Mouse (Mus musculus): Measurements from ENCODE around the gene Opcml. TPM values are rescaled to one million over a fixed set of nuclear protein-coding genes. Genes with fewer than 3 reads are reported as not detected.

Opcml gene
- polyA plus RNA-seq, 1 experiment from 2014 or later: 13.5 TPM

DNA sequence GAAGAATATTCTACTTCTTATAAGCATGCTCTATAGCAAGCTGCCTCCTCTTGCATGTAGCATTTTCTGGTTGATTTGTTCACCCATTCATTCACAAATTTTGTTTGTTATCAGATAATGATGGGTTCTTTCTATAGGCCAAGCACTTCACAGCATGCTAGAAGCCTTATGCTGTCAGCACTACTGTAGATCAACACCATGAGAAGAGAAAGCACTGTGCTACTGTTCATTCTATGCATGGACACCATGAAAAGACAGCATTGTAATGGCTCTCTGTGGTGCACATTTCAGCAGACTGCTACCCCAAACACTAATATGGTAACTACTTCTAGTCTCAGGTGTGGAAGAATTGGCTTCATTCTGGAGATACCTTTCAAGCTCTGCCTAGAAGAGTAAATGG is 527.3 kb downstream of the Opcml start:
- Histone ChIP-seq H3K4me3 (no peak overlapping the region), H3K27ac (replicated peaks) (no peak overlapping the region), H3K4me1 (replicated peaks) (no peaks in the 10 kb centered on the region), H3K27me3 (no peaks in the 10 kb centered on the region), H3K4me2 (no peak overlapping the region), H3K9ac (no peak overlapping the region), H3K9me3 (no peaks in the 10 kb centered on the region), H3K36me3 (no peaks in the 10 kb centered on the region)
- no peak for ATAC-seq (ENCODE audit: low read depth)

DNA sequence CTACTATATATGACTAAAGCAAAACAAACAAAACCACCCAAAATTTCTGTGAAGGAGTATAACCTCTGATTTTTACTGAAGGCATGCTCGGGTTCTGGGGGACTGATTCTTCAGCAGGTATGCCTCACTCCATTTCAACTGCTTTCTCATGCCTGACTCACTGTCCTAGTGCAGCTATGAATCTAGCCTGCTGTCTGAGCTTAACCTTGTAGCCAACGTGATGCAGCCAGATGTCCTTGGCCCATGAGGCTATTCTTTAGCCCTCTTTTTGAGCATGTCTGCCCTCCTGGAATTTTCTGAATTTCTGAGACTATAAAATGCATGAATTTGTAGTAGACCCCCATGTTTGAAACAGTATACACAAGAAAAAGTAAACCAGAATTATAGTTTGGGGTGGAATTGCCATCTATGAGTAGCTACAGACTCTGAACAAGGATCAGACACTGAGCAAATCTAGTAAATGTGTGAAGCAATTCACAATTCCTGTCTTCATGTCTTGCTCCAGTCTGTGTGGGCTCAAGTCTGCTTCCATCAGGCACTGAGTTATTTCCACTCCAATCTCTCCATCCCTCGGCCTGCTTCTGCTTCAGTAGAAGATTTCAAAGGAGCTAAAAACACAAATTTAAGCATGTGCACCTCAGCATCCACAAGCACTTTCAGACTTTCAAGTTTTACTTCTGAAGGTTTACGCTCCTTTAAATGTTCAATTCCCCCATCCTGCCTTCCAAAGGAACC is 528.6 kb downstream of the Opcml start:
- WGBS: 81% methylated on average over 4 of the region's 4 CpGs
- H3K4me3 ChIP-seq: no peak overlapping the region
- H3K4me1 ChIP-seq (replicated peaks): no peaks in the 10 kb centered on the region
- ATAC-seq (ENCODE audit: low read depth): no peak
- no peak overlapping the region for H3K9ac ChIP-seq
- no peaks in the 10 kb centered on the region for H3K27me3 ChIP-seq
- no peaks in the 10 kb centered on the region for H3K36me3 ChIP-seq
- no peak overlapping the region for H3K4me2 ChIP-seq
- no peak overlapping the region for H3K27ac ChIP-seq (replicated peaks)
- no peaks in the 10 kb centered on the region for H3K9me3 ChIP-seq

- ATAC-seq (ENCODE audit: low read depth): no peak
- Histone ChIP-seq H3K9me3 (no peaks in the 10 kb centered on the region), H3K36me3 (no peaks in the 10 kb centered on the region), H3K4me1 (replicated peaks) (no peaks in the 10 kb centered on the region), H3K4me2 (no peak overlapping the region), H3K4me3 (no peak overlapping the region), H3K27ac (replicated peaks) (no peak overlapping the region), H3K27me3 (no peaks in the 10 kb centered on the region), H3K9ac (no peak overlapping the region)
- WGBS: 76% methylated on average over 1 of the region's 1 CpGs
Measured at GRCm38 (mm10) chr9:28319802-28320201, 529.2 kb downstream of the Opcml start.

DNA sequence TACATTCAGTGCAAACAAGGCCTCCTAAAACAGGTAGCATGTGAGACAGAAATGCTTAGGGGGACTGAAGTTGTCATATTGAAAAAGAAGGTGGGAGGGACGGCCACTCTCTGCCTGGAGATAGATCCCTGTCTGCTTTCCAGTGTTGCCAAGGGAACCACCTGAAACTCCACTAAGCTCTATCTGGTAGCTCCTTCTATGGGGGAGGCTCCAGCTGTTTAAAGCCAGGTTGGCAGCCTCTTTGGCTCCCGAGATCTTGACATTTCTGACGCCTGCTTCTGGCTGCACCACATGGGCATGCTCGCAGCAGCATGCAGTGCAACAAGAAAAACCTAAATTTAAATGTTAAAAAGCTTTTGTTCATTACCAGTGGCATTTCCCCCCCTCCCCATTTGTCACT is 537.4 kb downstream of the Opcml start:
- no peak overlapping the region for H3K4me3 ChIP-seq
- WGBS: 32% methylated on average over 4 of the region's 4 CpGs
- H3K4me1 ChIP-seq (replicated peaks): peaks cover 12% of the 10 kb centered on the region
- H3K36me3 ChIP-seq: no peaks in the 10 kb centered on the region
- H3K9me3 ChIP-seq: no peaks in the 10 kb centered on the region
- H3K4me2 ChIP-seq: no peak overlapping the region
- ATAC-seq (ENCODE audit: low read depth): peak; percentile 53; the same call in 1 of the 2 replicates
- peak overlapping the region; percentile 61; the same call in 1 of the 2 replicates for H3K27ac ChIP-seq (replicated peaks)
- H3K9ac ChIP-seq: no peak overlapping the region
- no peaks in the 10 kb centered on the region for H3K27me3 ChIP-seq

- no peaks in the 10 kb centered on the region for H3K9me3 ChIP-seq
- 88% methylated on average over 2 of the region's 2 CpGs for WGBS
- no peak overlapping the region for H3K9ac ChIP-seq
- H3K36me3 ChIP-seq: no peaks in the 10 kb centered on the region
- peaks cover 12% of the 10 kb centered on the region for H3K4me1 ChIP-seq (replicated peaks)
- H3K27ac ChIP-seq (replicated peaks): peak overlapping the region; percentile 52; the same call in 1 of the 2 replicates
- H3K4me3 ChIP-seq: no peak overlapping the region
- peak; percentile 63; the same call in 1 of the 2 replicates for ATAC-seq (ENCODE audit: low read depth)
- H3K27me3 ChIP-seq: no peaks in the 10 kb centered on the region
- H3K4me2 ChIP-seq: no peak overlapping the region
Measured at GRCm38 (mm10) chr9:28328434-28328833, 537.9 kb downstream of the Opcml start.

DNA sequence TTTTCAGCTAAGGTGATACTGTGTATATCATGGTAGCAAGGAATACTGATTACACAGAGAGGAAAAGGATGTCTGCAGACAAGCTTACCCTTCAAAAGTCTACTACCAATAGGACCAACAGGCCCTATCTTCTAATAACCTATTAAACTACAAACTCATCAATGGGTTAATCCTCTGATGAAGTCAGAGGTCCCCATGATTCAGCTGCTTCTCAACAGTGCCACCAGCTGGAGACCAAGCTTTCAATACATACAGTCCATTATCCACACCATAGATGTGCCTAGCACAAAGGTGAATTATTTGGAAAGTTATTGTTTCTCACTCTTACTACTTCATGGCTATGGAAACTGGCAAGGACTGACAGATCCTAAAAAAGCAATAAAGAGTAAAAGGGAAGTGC is 538.9 kb downstream of the Opcml start:
- Histone ChIP-seq H3K9me3 (no peaks in the 10 kb centered on the region), H3K4me3 (no peak overlapping the region), H3K4me2 (no peak overlapping the region), H3K27ac (replicated peaks) (no peak overlapping the region), H3K36me3 (no peaks in the 10 kb centered on the region), H3K4me1 (replicated peaks) (peaks cover 12% of the 10 kb centered on the region), H3K9ac (no peak overlapping the region), H3K27me3 (no peaks in the 10 kb centered on the region)
- ATAC-seq (ENCODE audit: low read depth): no peak

DNA sequence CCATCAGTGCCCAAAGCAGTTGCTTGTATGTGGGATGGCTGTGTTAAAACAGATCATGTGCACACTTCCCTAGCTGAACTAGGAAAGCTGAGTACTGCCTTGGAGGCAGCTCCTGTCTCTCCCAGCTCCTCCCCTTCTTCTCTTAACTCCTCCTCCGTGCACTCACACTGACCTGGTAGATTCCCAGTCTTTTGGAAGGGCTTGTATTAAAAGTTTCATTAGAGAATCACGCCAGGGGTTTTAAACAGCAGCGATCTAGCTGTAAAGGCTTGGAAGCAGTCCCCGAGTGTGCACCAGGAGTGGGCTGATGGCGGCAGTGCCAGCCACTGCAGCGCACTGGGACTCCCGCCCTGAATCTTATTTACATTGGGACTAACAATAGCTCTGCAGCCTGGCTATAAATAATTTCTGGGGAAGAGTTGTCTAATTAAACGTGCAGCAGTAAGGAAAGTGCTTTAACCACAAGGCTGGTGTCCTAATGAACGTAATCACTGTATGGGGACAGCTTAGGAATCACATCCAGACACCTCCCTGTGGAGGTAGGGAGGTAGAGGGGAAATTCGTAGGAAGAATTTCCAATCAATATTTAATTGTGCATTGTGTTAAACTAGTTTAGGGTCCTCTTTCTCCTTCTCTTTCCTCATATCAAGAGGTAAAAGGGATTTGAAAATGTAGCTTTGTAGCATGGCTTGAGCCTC is 546.1 kb downstream of the Opcml start:
- no peak overlapping the region for H3K4me3 ChIP-seq
- H3K9me3 ChIP-seq: no peaks in the 10 kb centered on the region
- WGBS: 8% methylated on average over 10 of the region's 10 CpGs
- peak overlapping the region; percentile 39 for H3K4me2 ChIP-seq
- peaks cover 21% of the 10 kb centered on the region for H3K4me1 ChIP-seq (replicated peaks)
- H3K27me3 ChIP-seq: no peaks in the 10 kb centered on the region
- no peaks in the 10 kb centered on the region for H3K36me3 ChIP-seq
- peak; percentile 91 for ATAC-seq (ENCODE audit: low read depth)
- H3K27ac ChIP-seq (replicated peaks): peak overlapping the region; percentile 52
- H3K9ac ChIP-seq: no peak overlapping the region

DNA sequence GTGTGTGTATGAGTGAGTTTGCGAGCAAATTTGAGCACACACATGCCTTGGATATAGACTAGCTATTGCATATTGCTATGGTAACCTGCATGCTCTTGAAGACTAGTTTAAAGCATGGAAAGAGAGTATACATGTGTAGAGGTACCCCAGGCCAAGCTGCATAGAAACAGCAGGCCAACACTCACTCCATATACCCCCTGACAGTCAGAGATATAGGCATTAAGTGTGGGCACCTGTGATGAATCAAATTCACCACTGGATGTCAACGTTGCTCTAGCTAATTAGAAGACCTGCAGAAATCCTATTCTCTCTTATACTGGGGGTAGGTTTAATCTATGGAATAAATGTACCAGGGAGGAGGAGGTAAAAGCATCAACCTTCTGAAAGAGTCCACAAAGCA is 547.3 kb downstream of the Opcml start:
- no peak overlapping the region for H3K4me3 ChIP-seq
- no peaks in the 10 kb centered on the region for H3K27me3 ChIP-seq
- H3K27ac ChIP-seq (replicated peaks): no peak overlapping the region
- H3K9me3 ChIP-seq: no peaks in the 10 kb centered on the region
- no peak overlapping the region for H3K4me2 ChIP-seq
- WGBS: 69% methylated on average over 2 of the region's 2 CpGs
- no peaks in the 10 kb centered on the region for H3K36me3 ChIP-seq
- H3K9ac ChIP-seq: no peak overlapping the region
- peak; percentile 44 for ATAC-seq (ENCODE audit: low read depth)
- H3K4me1 ChIP-seq (replicated peaks): peaks cover 21% of the 10 kb centered on the region

DNA sequence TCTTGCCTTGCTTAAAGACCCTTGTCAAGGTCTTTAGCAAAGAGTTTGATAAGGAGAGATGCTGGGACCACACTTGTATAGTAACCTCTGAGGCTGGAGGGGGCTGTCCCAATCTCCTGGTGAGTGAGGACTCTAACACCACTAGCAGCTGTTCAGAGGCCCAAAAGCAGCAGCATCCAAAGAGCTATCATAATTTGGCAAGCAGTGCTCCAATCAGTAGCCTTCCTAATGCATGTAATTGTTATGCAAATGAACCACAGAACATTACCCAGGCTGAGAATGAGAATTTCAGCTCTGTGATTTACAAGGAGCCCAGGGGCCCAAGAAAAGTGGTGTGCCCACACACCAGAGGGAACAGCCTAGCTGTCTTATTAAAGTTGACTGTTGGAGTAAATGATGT is 564.4 kb downstream of the Opcml start:
- H3K27ac ChIP-seq (replicated peaks): no peak overlapping the region
- no peak overlapping the region for H3K4me3 ChIP-seq
- no peaks in the 10 kb centered on the region for H3K36me3 ChIP-seq
- H3K4me2 ChIP-seq: no peak overlapping the region
- ATAC-seq (ENCODE audit: low read depth): no peak
- peaks cover 11% of the 10 kb centered on the region for H3K4me1 ChIP-seq (replicated peaks)
- H3K27me3 ChIP-seq: no peaks in the 10 kb centered on the region
- H3K9ac ChIP-seq: no peak overlapping the region
- H3K9me3 ChIP-seq: no peaks in the 10 kb centered on the region

- H3K9ac ChIP-seq: no peak overlapping the region
- H3K9me3 ChIP-seq: no peaks in the 10 kb centered on the region
- no peaks in the 10 kb centered on the region for H3K27me3 ChIP-seq
- no peak overlapping the region for H3K4me3 ChIP-seq
- H3K4me1 ChIP-seq (replicated peaks): peaks cover 11% of the 10 kb centered on the region
- H3K4me2 ChIP-seq: no peak overlapping the region
- 62% methylated on average over 3 of the region's 3 CpGs for WGBS
- no peaks in the 10 kb centered on the region for H3K36me3 ChIP-seq
- ATAC-seq (ENCODE audit: low read depth): no peak
- H3K27ac ChIP-seq (replicated peaks): no peak overlapping the region
Measured at GRCm38 (mm10) chr9:28357946-28358345, 567.4 kb downstream of the Opcml start.

GRCm38 (mm10) chr9:28360691-28361090 is 570.1 kb downstream of the Opcml start:
- no peak for ATAC-seq (ENCODE audit: low read depth)
- 91% methylated on average over 2 of the region's 2 CpGs for WGBS

DNA sequence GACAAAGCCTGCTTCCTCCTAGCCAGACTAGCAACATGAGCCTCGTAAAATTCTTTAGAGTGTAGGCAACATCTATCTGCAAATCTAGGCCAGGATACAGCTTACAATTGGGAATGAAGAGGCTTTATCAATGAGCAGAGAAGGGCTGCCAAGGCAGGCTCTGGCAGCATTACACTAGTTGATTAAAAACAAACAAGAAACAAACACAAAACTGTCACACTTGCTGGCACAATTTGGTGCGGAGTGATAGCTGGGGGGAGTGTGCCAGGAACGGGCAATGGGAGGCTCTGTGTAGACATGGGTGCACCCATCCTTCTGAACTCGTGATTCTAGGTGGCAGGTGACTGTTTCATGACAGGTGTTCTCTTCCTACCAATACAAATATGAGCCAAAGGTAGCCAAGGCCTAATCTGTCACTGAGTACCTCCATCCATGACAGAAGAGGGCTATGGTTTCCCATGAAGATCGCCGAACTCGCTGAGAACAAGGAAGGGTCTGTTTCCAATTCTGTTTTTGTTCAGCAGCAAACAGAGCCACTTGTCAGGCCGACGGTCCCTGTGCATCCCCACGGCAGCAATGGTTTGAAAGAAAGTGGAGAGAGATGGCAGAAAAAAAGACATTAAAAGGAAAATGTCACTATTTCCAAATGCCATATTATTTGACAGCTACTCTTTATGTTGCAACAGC is 574.0 kb downstream of the Opcml start:
- H3K4me3 ChIP-seq: no peak overlapping the region
- H3K4me2 ChIP-seq: no peak overlapping the region
- ATAC-seq (ENCODE audit: low read depth): no peak
- peaks cover 4% of the 10 kb centered on the region; the same call in 1 of the 2 replicates for H3K4me1 ChIP-seq (replicated peaks)
- 72% methylated on average over 10 of the region's 10 CpGs for WGBS
- H3K36me3 ChIP-seq: no peaks in the 10 kb centered on the region
- H3K9ac ChIP-seq: no peak overlapping the region
- H3K27me3 ChIP-seq: no peaks in the 10 kb centered on the region
- H3K27ac ChIP-seq (replicated peaks): no peak overlapping the region
- H3K9me3 ChIP-seq: no peaks in the 10 kb centered on the region

More at GRCm38 (mm10) chr9:28360691-28361090, 570.1 kb downstream of the Opcml start:
- Histone ChIP-seq H3K9ac (no peak overlapping the region), H3K27ac (replicated peaks) (no peak overlapping the region), H3K36me3 (no peaks in the 10 kb centered on the region), H3K4me2 (no peak overlapping the region), H3K9me3 (no peaks in the 10 kb centered on the region), H3K4me1 (replicated peaks) (peaks cover 9% of the 10 kb centered on the region), H3K4me3 (no peak overlapping the region), H3K27me3 (no peaks in the 10 kb centered on the region)

Measured in neural tube, embryonic 13.5 days (tissue).